Mouse (Mus musculus) ES-Bruce4 (cell line): Measurements from ENCODE around the gene Gp1ba. TPM values are rescaled to one million over a fixed set of nuclear protein-coding genes. Genes with fewer than 3 reads are reported as not detected.

ENCODE experiments used
- H3K27ac ChIP-seq: 2 replicates; pipeline ENCODE4 v1.5.1; 2012; ENCODE audit warnings: low read length, inconsistent platforms; ENCODE audit not compliant: insufficient read depth
- H3K27me3 ChIP-seq: 2 replicates; pipeline ENCODE4 v1.6.1; 2012; ENCODE audit warnings: mild to moderate bottlenecking, low read length, inconsistent platforms; ENCODE audit not compliant: control insufficient read depth, poor library complexity, insufficient read depth, severe bottlenecking
- H3K36me3 ChIP-seq: 2 replicates; pipeline ENCODE4 v1.6.1; 2012; ENCODE audit warnings: inconsistent platforms, mild to moderate bottlenecking, low read length, moderate library complexity; ENCODE audit not compliant: control insufficient read depth, poor library complexity, insufficient read depth, severe bottlenecking
- H3K4me1 ChIP-seq: one replicate; pipeline ENCODE4 v1.8.1; 2011; ENCODE audit warnings: low read length; ENCODE audit not compliant: control insufficient read depth, insufficient read depth
- H3K4me3 ChIP-seq: 2 replicates; pipeline ENCODE4 v1.5.1; 2011; ENCODE audit warnings: low read depth, mild to moderate bottlenecking, low read length
- H3K9ac ChIP-seq: 2 replicates; pipeline ENCODE4 v1.6.1; 2012; ENCODE audit warnings: low read depth, mild to moderate bottlenecking, inconsistent platforms; ENCODE audit not compliant: poor library complexity, severe bottlenecking
- H3K9me3 ChIP-seq: replicated peaks from 2 replicates; pipeline ENCODE4 v1.6.1; 2012; ENCODE audit warnings: mild to moderate bottlenecking, low read length, inconsistent platforms; ENCODE audit not compliant: control insufficient read depth, poor library complexity, insufficient read depth, severe bottlenecking
- CTCF ChIP-seq: IDR thresholded peaks from one replicate; pipeline ENCODE4 v1.8.1; 2011; ENCODE audit warnings: low read depth, low read length
- EP300 ChIP-seq: IDR thresholded peaks from 2 replicates; pipeline ENCODE4 v1.6.1; 2011; ENCODE audit warnings: low read depth, low read length; ENCODE audit not compliant: insufficient read depth
- POLR2A ChIP-seq: IDR thresholded peaks from one replicate; pipeline ENCODE4 v1.8.1; 2011; ENCODE audit warnings: low read length; ENCODE audit not compliant: insufficient read depth
- polyA plus RNA-seq: library from polyadenylated mRNA; stranded (reverse); fragments of >200 nt; gene quantifications from 2 replicates; pipeline ENCODE4 v1.2.4, GENCODE M21; 2011; ENCODE audit warnings: low read depth; ENCODE audit not compliant: missing spikeins, insufficient read depth, insufficient read length

Gene Gp1ba
- polyA plus RNA-seq, 1 experiment: not detected

DNA sequence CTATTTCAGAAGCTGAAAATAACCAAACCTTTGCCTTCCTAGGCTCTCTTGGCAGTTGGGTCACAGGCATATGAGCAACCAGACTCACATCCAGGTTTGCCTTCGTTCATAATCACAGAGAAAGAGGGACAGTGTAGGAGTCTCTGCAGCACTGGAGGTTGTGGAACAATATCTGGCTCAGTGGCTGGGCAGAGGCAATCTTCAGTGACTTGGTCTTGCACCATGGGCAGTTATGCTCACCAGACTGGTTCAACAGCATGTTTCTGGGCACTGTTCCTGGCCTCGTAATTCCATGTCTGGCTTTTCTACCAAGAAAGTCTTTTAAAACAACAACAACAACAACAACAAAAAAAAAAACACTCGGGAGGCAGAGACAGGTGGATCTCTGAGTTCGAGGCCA is 3.3 kb upstream of the Gp1ba start:
- no peaks in the 10 kb centered on the region for H3K36me3 ChIP-seq
- no peak overlapping the region for H3K27ac ChIP-seq
- H3K9ac ChIP-seq: no peak overlapping the region
- H3K4me3 ChIP-seq: no peak overlapping the region
- H3K27me3 ChIP-seq: no peaks in the 10 kb centered on the region
- no peaks in the 10 kb centered on the region for H3K4me1 ChIP-seq
- no peaks in the 10 kb centered on the region for H3K9me3 ChIP-seq
- TF ChIP-seq CTCF (no peak), EP300 (no peak), POLR2A (no peak)

DNA sequence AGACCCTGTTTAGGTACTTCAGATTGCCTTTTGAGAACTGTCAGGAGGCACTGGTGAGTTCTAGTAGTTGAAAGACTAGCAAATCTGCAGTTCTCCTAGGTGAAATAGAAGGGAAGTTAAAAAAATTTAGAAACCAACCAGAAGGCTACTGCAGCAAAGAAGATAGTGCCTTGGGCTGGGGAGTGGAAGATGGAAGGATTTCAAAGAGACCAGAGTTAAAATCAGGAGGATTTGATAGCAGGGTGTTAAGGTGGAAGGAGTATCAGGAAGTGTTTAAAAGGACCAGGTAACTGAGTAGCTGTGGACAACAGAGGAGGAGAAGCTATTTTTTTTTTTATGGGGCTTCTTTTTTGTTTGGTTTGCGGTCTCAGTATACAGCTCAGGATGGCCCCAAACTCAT is 1.2 kb upstream of the Gp1ba start:
- no peaks in the 10 kb centered on the region for H3K4me1 ChIP-seq
- H3K36me3 ChIP-seq: no peaks in the 10 kb centered on the region

DNA sequence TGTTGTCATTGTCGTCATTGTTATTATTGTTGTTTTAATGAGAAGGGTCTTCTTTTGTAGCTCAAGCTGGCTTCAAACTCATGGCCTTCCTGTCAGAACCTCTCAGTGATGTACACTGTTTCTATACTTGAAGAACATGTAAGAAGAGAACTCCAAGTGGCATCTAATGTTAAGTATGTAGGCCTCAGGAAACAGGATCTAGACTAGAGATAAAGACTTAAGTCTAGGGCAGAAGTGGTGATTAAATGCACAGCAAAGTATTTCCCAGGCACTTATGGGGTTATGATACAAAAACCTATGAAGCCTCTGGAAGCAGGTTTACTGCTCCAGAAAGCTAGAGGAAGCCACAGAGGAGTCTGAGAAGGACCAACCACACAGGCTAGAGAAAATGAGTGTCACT is 629 bp upstream of the Gp1ba start:
- Histone ChIP-seq H3K4me1 (no peaks in the 10 kb centered on the region), H3K4me3 (no peak overlapping the region), H3K27ac (no peak overlapping the region), H3K27me3 (no peaks in the 10 kb centered on the region), H3K9me3 (no peaks in the 10 kb centered on the region), H3K9ac (no peak overlapping the region), H3K36me3 (no peaks in the 10 kb centered on the region)
- TF ChIP-seq POLR2A (no peak), CTCF (no peak), EP300 (no peak)

More for the DNA sequence above, 1.2 kb upstream of the Gp1ba start:
- Histone ChIP-seq H3K9ac (no peak overlapping the region), H3K9me3 (no peaks in the 10 kb centered on the region), H3K27me3 (no peaks in the 10 kb centered on the region), H3K27ac (no peak overlapping the region), H3K4me3 (no peak overlapping the region)
- TF ChIP-seq POLR2A (no peak), EP300 (no peak), CTCF (no peak)

DNA sequence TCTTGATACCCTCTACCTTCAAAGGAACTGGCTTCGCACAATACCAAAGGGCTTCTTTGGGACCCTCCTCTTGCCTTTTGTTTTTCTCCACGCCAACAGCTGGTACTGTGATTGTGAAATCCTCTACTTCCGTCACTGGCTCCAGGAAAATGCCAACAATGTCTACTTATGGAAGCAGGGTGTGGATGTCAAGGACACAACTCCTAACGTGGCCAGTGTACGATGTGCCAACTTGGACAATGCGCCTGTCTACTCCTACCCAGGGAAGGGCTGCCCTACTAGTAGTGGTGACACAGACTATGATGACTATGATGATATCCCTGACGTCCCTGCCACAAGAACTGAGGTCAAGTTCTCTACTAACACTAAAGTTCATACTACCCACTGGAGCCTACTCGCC is 1.1 kb downstream of the Gp1ba start:
- Histone ChIP-seq H3K4me1 (no peaks in the 10 kb centered on the region), H3K36me3 (peaks cover 6% of the 10 kb centered on the region), H3K9me3 (no peaks in the 10 kb centered on the region), H3K27me3 (no peaks in the 10 kb centered on the region), H3K27ac (no peak overlapping the region), H3K4me3 (no peak overlapping the region), H3K9ac (no peak overlapping the region)
- TF ChIP-seq POLR2A (no peak), CTCF (no peak), EP300 (no peak)

DNA sequence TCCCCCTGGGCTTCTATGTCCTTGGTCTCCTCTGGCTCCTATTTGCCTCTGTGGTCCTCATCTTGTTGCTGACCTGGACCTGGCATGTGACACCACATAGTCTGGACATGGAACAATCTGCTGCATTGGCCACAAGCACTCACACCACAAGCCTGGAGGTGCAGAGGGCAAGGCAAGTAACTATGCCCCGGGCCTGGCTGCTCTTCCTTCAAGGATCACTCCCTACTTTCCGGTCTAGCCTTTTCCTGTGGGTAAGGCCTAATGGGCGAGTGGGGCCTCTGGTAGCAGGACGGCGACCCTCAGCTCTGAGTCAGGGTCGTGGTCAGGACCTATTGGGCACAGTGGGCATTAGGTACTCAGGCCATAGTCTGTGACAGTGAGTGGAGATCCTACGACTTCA is 2.3 kb downstream of the Gp1ba start:
- TF ChIP-seq CTCF: no peak
- TF ChIP-seq POLR2A: no peak
- no peak for TF ChIP-seq EP300
- Histone ChIP-seq H3K27me3 (no peaks in the 10 kb centered on the region), H3K9ac (no peak overlapping the region), H3K36me3 (peaks cover 9% of the 10 kb centered on the region), H3K4me3 (no peak overlapping the region), H3K9me3 (no peaks in the 10 kb centered on the region), H3K27ac (no peak overlapping the region), H3K4me1 (peaks cover 2% of the 10 kb centered on the region)

DNA sequence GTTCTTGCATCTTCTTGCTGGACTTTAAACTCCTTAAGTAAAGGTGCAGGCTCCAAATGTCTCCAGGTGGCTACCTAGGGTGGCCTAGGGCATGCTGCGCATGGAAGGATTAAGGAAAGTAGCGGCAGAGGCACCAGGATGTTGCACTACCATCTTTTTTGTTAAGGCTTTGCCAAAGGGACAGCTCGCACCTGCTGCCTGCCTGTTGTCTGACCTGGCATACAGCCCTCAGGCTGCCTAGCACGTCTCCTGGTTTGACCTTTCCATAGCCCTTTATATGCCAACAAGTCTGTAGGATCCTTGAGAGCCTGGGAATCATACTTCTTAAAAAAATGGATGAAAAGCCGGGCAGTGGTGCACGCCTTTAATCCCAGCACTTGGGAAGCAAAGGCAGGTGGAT is 4.1 kb downstream of the Gp1ba start:
- Histone ChIP-seq H3K4me1 (peaks cover 2% of the 10 kb centered on the region), H3K36me3 (peaks cover 9% of the 10 kb centered on the region), H3K27me3 (no peaks in the 10 kb centered on the region), H3K4me3 (no peak overlapping the region), H3K9ac (no peak overlapping the region), H3K9me3 (no peaks in the 10 kb centered on the region), H3K27ac (no peak overlapping the region)
- TF ChIP-seq CTCF (no peak), EP300 (no peak), POLR2A (no peak)

DNA sequence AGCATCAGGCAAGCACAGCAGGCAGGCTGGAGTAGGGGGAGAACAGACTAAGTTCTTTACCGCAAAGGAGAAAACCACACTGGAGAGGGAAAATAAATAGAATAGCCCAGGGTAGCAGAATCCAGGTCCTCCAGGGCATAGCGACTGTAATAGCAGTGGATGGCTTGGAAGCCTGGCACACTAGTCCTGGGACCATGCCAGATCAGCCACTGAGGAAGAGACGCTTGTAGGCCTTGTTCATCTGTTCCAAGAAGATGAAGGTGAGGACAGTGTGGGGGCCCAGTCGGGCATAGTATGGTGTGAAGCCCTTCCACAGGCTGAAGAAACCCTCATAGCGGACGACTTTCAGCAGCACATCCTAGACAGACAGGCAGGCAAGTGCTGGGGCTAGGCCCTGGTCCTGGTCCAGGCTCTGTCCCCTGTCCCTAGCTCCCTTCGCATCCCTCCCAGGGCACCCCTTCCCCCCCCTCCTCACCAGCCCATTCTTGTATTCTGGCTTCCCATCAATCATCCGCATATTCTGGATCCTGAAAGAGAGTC is 5.7 kb downstream of the Gp1ba start:
- H3K27ac ChIP-seq: no peak overlapping the region
- no peaks in the 10 kb centered on the region for H3K27me3 ChIP-seq
- H3K36me3 ChIP-seq: peaks cover 20% of the 10 kb centered on the region
- no peak overlapping the region for H3K4me3 ChIP-seq
- no peaks in the 10 kb centered on the region for H3K9me3 ChIP-seq
- H3K9ac ChIP-seq: no peak overlapping the region
- no peak for TF ChIP-seq EP300
- TF ChIP-seq CTCF: no peak
- no peak for TF ChIP-seq POLR2A
- peaks cover 2% of the 10 kb centered on the region for H3K4me1 ChIP-seq
